Mouse (Mus musculus) CD4-positive, CD25-positive, alpha-beta regulatory T cell, adult 4 months (primary cell): ENCODE data around the gene Fndc11. TPM values are rescaled to one million over a fixed set of nuclear protein-coding genes. Genes with fewer than 3 reads are reported as not detected.

Experiments
- polyA plus RNA-seq, 2 experiments: library from polyadenylated mRNA; unstranded; fragments of 100-300 nt; shearing (Covaris generic); gene quantifications; one replicate each; pipeline ENCODE4 v1.2.1; 2017

Fndc11 gene
- polyA plus RNA-seq, 2 experiments from 2014 or later, result 1.3 TPM; not detected in 1

Other genes starting within 250 kb of the Fndc11 start
- gene Col20a1, start 233.5 kb upstream of the Fndc11 start, polyA plus RNA-seq, result under 1 TPM; 0.36 to 0.38 TPM
- gene Chrna4, start 176.5 kb upstream of the Fndc11 start, polyA plus RNA-seq, result not detected
- not detected for gene Kcnq2, start 84.7 kb upstream of the Fndc11 start, polyA plus RNA-seq
- gene Eef1a2, start 63.0 kb upstream of the Fndc11 start, polyA plus RNA-seq, result not detected
- 100 to 1,000 TPM; 138 to 145 TPM for gene Ppdpf, start 32.8 kb upstream of the Fndc11 start, polyA plus RNA-seq
- gene Ptk6, start 17.2 kb upstream of the Fndc11 start, polyA plus RNA-seq, result under 1 TPM in 1 of 2 experiments, not detected in 1; 0.08 TPM
- under 1 TPM; 0.42 to 0.70 TPM for gene Srms, start 6.8 kb upstream of the Fndc11 start, polyA plus RNA-seq
- 10 to 100 TPM; 19.7 to 25.9 TPM for gene Helz2, start 22.0 kb downstream of the Fndc11 start, polyA plus RNA-seq
- 1 to 10 TPM; 9.5 to 9.7 TPM for gene Gmeb2, start 68.0 kb downstream of the Fndc11 start, polyA plus RNA-seq
- gene Stmn3, start 94.5 kb downstream of the Fndc11 start, polyA plus RNA-seq, result not detected
- 10 to 100 TPM; 42.4 to 44.3 TPM for gene Rtel1, start 99.7 kb downstream of the Fndc11 start, polyA plus RNA-seq
- gene Zgpat, start 144.9 kb downstream of the Fndc11 start, polyA plus RNA-seq, result 10 to 100 TPM; 16.4 to 23.4 TPM
- 10 to 100 TPM; 67.6 to 76.2 TPM for gene Arfrp1, start 145.4 kb downstream of the Fndc11 start, polyA plus RNA-seq
- gene Lime1, start 160.1 kb downstream of the Fndc11 start, polyA plus RNA-seq, result 100 to 1,000 TPM; 302 to 371 TPM
- 1 to 10 TPM; 3.4 to 4.3 TPM for gene Zbtb46, start 239.4 kb downstream of the Fndc11 start, polyA plus RNA-seq